Comparison of ENCODE assay signal across 9 mouse cellular contexts in the genomic region with DNA sequence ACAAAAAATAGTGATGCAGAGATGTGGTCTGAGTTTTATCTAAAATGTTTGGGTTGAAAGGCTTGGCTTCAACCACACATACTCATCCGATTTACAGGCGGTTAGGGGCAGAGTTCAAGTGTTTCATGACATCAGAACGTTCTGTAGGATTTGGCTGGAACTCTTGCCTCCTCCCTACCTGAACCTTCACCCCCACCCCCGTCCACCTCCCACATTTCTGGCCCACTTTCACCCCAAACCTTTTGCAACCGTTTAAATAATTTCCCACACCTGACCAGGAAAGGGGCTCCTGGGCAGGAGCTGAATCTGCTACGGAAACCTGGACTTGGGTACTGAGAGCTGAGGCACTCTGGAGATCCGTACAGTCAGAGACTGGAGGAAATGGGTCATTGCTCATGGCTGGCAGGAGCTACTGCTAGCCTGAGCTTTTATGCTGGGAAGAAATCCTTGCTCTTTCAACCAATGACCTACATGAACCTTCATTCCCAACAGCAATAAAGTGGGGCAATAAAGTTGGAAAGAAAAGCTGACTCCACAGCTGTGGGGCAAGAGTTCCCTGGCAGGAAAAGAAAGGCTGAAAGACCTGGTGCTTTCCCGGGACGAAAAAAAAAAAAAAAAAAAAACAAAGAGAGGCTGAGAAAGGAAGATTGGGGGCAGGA. TPM values are rescaled to one million over a fixed set of nuclear protein-coding genes. Genes with fewer than 3 reads are reported as not detected.
DNase-seq lines count a peak whose midpoint lies in the region; ATAC-seq and TF ChIP-seq lines count a peak whose summit lies in the region.
"Had no signal": no experiment of that assay in that cellular context is flagged by ENCODE, and none has a peak within 500 bp of the region (broad histone marks: within the 10 kb centered on the region; RNA-seq: fewer than 3 reads in every experiment).

No protein-coding gene starts in this region.

- TF ChIP-seq CTCF in layer of hippocampus, adult 2 months (conservative IDR thresholded peaks at IDR 0.05): no peak

- H3K27ac ChIP-seq in layer of hippocampus, adult 2 months: peak overlapping the region; percentile 82; the same call in 1 of the 2 replicates
- H3K27ac ChIP-seq in kidney, embryonic 16.5 days (ENCODE audit: low read length): peak overlapping the region; percentile 57; the same call in 1 of the 2 replicates
- no peak overlapping the region for H3K27ac ChIP-seq in neural tube, embryonic 13.5 days (replicated peaks)

- intact Hi-C loops in left cerebral cortex, postnatal 4 days (cut with DNase I): loop anchor here (10.0 kb wide), 1 partner anchor 134 kb away; no protein-coding TSS in a partner anchor

- no peak overlapping the region for H3K4me3 ChIP-seq in layer of hippocampus, adult 2 months
- H3K4me3 ChIP-seq in kidney, embryonic 16.5 days (ENCODE audit: low read length): no peak overlapping the region
- no peak overlapping the region for H3K4me3 ChIP-seq in neural tube, embryonic 13.5 days

- DNase-seq in layer of hippocampus, adult 2 months (ENCODE audit: low spot score in 2 of 2): no peak
- DNase-seq in layer of hippocampus, postnatal 36 days: no peak
- DNase-seq in embryo, embryonic 9.5 days (ENCODE audit: extremely low spot score): peak; percentile 25
- no peak for DNase-seq in layer of hippocampus, adult 11-12 months (ENCODE audit: low spot score)
- no peak for DNase-seq in left cerebral cortex, adult 9 months (ENCODE audit: low spot score in 2 of 2)
- DNase-seq in left cerebral cortex, postnatal 4 days: no peak

- H3K4me2 ChIP-seq in kidney, embryonic 16.5 days (replicated peaks; ENCODE audit: low read depth, low read length): peak overlapping the region; percentile 61; the same call in 1 of the 2 replicates
- H3K4me2 ChIP-seq in neural tube, embryonic 13.5 days: peak overlapping the region; percentile 56

- no peaks in the 10 kb centered on the region for H3K9me3 ChIP-seq in kidney, embryonic 16.5 days (ENCODE audit: low read length)
- H3K9me3 ChIP-seq in neural tube, embryonic 13.5 days: no peaks in the 10 kb centered on the region

- WGBS in kidney, embryonic 16.5 days: 14% methylated on average over 9 of the region's 9 CpGs
- WGBS in neural tube, embryonic 13.5 days: 21% methylated on average over 9 of the region's 9 CpGs

- peaks cover 12% of the 10 kb centered on the region for H3K4me1 ChIP-seq in kidney, embryonic 16.5 days (ENCODE audit: insufficient read depth, low read length)
- peaks cover 18% of the 10 kb centered on the region for H3K4me1 ChIP-seq in neural tube, embryonic 13.5 days (replicated peaks)

- no peak overlapping the region for H3K9ac ChIP-seq in kidney, embryonic 16.5 days (replicated peaks; ENCODE audit: low read length)
- no peak overlapping the region for H3K9ac ChIP-seq in neural tube, embryonic 13.5 days

- no peaks in the 10 kb centered on the region for H3K27me3 ChIP-seq in kidney, embryonic 16.5 days (ENCODE audit: insufficient read depth, low read length)
- no peaks in the 10 kb centered on the region for H3K27me3 ChIP-seq in neural tube, embryonic 13.5 days

- ATAC-seq in kidney, embryonic 16.5 days (ENCODE audit: low FRiP score, low TSS enrichment): peak; percentile 76
- no peak for ATAC-seq in neural tube, embryonic 13.5 days (ENCODE audit: low read depth)
- ATAC-seq: inflammation-experienced regulatory T-cells, adult 6 months had no signal

- no peaks in the 10 kb centered on the region for H3K36me3 ChIP-seq in kidney, embryonic 16.5 days (ENCODE audit: insufficient read depth, low read length)
- H3K36me3 ChIP-seq in neural tube, embryonic 13.5 days: no peaks in the 10 kb centered on the region

RNA-seq across cellular contexts. Expression of gene Lrig2, which starts 28.9 kb away (rescaled TPM):
- 10 to 100 TPM; 33.4 to 33.5 TPM for total RNA-seq in layer of hippocampus, adult 2 months (2021)
- 10 to 100 TPM; 34.2 to 35.9 TPM for total RNA-seq in layer of hippocampus, postnatal 36 days (2021)
- 15.6 TPM in 2 replicates for polyA plus RNA-seq in kidney, embryonic 16.5 days (2015; fragmentation: Nextera tagmentation; extraction: Ambion mirVana)
- 29.3 and 33.4 TPM in 2 replicates for polyA plus RNA-seq in neural tube, embryonic 13.5 days (2015; fragmentation: Nextera tagmentation; extraction: Ambion mirVana)
- 10 to 100 TPM; 35.9 to 36.9 TPM for total RNA-seq in left cerebral cortex, postnatal 4 days (2021)
